Mouse (Mus musculus) spleen, embryonic (tissue): Measurements from ENCODE around the gene 5530400C23Rik.
"Not testable (repeated sequence)": the region's sequence is repeated elsewhere in the genome, so short reads cannot be mapped to it uniquely, and the experiment has no call there.

ENCODE experiments used
- CTCF ChIA-PET: fragments of 350-600 bp; sonication (Branson Sonifier 250); formaldehyde crosslinking; loops from one replicate; lab custom pipeline; 2022; lab: Charles Lee

5530400C23Rik gene

GRCm38 (mm10) chr6:133291916-133292315 is at the start of gene 5530400C23Rik:
TSS of gene 5530400C23Rik (plus strand) at chr6:133292216.
- CTCF ChIA-PET, result not testable (repeated sequence)

DNA sequence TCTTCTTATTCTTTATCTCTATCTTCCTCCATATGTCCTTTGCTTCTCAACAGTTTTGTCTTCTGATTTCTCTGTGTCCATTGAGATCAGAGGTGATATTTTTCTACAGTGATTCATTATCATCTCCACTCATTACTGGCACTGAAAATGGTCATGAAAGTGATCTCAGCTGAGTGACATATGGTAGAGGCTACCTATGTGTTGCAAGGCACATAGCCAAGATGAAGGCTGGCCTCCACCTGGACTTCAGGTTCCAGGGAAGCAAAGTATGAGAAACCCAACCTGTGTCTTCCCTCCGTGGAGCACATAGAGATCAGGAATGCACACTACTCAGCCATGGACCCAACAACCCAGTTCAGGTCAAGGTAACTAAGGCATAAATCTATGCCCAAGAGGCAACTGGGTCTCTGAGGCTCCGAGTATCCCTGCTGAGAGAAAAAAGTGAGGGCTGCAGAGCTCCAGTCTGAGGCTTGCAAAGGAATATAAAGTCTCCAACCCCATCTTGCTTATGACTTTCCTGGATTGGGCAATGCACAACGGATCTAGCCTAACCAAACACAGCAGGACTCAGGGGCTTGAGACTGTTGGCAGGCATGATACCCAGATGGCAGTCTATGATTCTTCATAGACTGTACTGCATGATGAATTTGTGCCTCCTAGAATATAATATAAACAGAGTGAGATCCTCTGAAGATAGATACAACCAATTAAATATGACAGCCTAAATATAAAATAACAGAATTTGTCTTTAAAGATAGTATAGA is 14.1 kb downstream of the 5530400C23Rik start:
- CTCF ChIA-PET, result no interaction called here

- CTCF ChIA-PET, result not testable (repeated sequence)
Observed at GRCm38 (mm10) chr6:133313896-133314295, 21.9 kb downstream of the 5530400C23Rik start.

DNA sequence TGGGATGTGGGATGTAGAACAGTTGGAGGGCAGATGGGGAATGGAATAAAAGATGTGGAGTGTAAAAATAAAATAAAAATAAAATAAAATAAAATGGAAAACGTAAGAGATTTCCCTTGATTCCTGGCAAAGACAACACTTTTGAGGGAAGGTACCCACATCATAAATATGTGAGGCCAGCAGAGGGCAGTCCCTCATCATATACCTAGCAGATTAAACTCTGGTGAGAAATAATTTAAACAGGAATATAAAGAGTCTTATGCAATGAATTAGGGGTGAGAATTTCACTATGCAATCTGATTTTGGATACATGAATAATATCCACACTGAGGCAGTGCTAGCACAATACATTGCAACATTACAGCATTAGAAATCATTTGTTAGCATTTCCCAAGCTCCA is 46.5 kb downstream of the 5530400C23Rik start:
- CTCF ChIA-PET, result no interaction called here

DNA sequence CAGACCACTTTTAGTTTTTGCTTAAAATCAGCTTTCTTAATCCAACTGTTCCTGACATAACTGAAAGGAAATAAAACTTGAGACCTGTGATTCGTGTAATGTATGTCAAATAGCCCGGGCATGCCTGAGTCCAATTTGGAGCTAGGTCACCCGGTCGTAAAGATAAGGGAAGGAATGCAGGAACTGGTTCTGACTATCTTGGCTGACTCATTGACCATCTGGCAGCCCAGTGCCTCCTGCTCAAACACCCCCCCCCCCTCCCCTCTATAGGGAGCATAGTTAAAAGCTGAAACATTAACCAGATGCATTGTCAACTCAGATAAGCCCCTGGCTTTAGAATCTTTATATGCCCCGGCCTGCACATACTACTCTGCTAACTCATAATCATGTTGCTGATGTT is 49.7 kb downstream of the 5530400C23Rik start:
- CTCF ChIA-PET, result not testable (repeated sequence)
